ENCODE assay signal across 9 mouse cellular contexts in the genomic region with DNA sequence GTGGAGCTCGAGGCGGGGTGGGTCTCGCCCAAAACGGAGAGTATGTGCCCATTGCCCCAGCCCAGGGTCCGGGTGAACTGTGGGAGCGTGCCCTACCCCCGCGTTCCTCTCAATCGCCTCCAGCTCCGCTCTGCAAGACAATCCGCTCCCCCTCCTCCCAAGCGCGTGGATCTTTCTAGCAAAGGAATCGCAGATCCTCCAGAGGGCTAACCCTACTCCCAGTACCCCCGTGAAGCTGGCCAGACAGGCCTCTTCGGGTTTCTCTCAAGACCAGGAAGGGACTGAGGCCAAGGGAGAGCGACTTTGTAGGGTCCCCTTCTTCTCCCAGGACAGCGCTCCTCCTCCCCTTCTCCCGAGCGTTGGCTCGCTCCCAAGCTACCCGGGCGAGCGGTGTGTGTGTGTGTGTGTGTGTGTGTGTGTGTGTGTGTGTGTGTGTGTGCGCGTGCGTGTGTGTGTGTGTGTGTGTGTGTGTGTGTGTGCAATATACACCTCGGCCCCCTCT. TPM values are rescaled to one million over a fixed set of nuclear protein-coding genes. Genes with fewer than 3 reads are reported as not detected.
DNase-seq lines count a peak whose midpoint lies in the region; ATAC-seq and TF ChIP-seq lines count a peak whose summit lies in the region.
"Had no signal": no experiment of that assay in that cellular context is flagged by ENCODE, and none has a peak within 500 bp of the region (broad histone marks: within the 10 kb centered on the region; RNA-seq: fewer than 3 reads in every experiment).

No protein-coding gene starts in this region.

- no peak for TF ChIP-seq CTCF in small intestine, adult 2 months (IDR thresholded peaks at IDR 0.05; ENCODE audit: extremely low read depth, insufficient read length, insufficient replicate concordance, low read depth, low read length)

- H3K9me3 ChIP-seq in embryonic facial prominence, embryonic 10.5 days = peaks cover 4% of the 10 kb centered on the region; the same call in 1 of the 2 replicates
- no peaks in the 10 kb centered on the region for H3K9me3 ChIP-seq in heart, embryonic 15.5 days (replicated peaks)

- DNase-seq in heart, adult 11 months = peak; percentile 95
- DNase-seq in heart, postnatal 25 days (ENCODE audit: low spot score) = no peak
- DNase-seq in adrenal gland, adult 18-20 months (ENCODE audit: low spot score in 2 of 2) = peak; percentile 44 to 64
- DNase-seq in embryonic facial prominence, embryonic 10.5 days (ENCODE audit: low spot score) = peak; percentile 61
- peak; percentile 25 to 59 for DNase-seq in kidney, postnatal 25 days
- peak; percentile 50 for DNase-seq in lung, postnatal 14 days

- peak overlapping the region; percentile 75 for H3K9ac ChIP-seq in heart, embryonic 15.5 days

- peaks cover 33% of the 10 kb centered on the region for H3K27me3 ChIP-seq in embryonic facial prominence, embryonic 10.5 days (replicated peaks; ENCODE audit: low read depth, poor library complexity, severe bottlenecking)
- H3K27me3 ChIP-seq in heart, embryonic 15.5 days = peaks cover 29% of the 10 kb centered on the region
- H3K27me3 ChIP-seq in small intestine, adult 2 months (ENCODE audit: control insufficient read depth, insufficient read depth, low read length) = no peaks in the 10 kb centered on the region
- H3K27me3 ChIP-seq: Patski had no signal

- no peak for TF ChIP-seq POLR2A in small intestine, adult 2 months (IDR thresholded peaks at IDR 0.05; ENCODE audit: low read depth, low read length)

- ATAC-seq in heart, embryonic 15.5 days (replicated peaks; ENCODE audit: insufficient number of reproducible peaks, insufficient read depth, low FRiP score, low read depth) = peak; percentile 8

- peak overlapping the region; percentile 96 for H3K4me2 ChIP-seq in heart, embryonic 15.5 days

- intact Hi-C loops in heart, postnatal 25 days (cut with DNase I) = loop anchor here (5.0 kb wide), 2 partner anchors 186 to 201 kb away; no protein-coding TSS in a partner anchor

- peak overlapping the region; percentile 91 for H3K4me3 ChIP-seq in embryonic facial prominence, embryonic 10.5 days
- H3K4me3 ChIP-seq in heart, embryonic 15.5 days = peak overlapping the region; percentile 61
- H3K4me3 ChIP-seq in small intestine, adult 2 months (ENCODE audit: low read depth, low read length) = peak overlapping the region; percentile 80

- no peaks in the 10 kb centered on the region for H3K36me3 ChIP-seq in embryonic facial prominence, embryonic 10.5 days (replicated peaks)
- no peaks in the 10 kb centered on the region for H3K36me3 ChIP-seq in heart, embryonic 15.5 days
- no peaks in the 10 kb centered on the region for H3K36me3 ChIP-seq in small intestine, adult 2 months (ENCODE audit: control insufficient read depth, insufficient read depth, low read length)

- H3K27ac ChIP-seq in embryonic facial prominence, embryonic 10.5 days (replicated peaks) = peak overlapping the region; percentile 83
- H3K27ac ChIP-seq in heart, embryonic 15.5 days = peak overlapping the region; percentile 88
- peak overlapping the region; percentile 71 for H3K27ac ChIP-seq in small intestine, adult 2 months (ENCODE audit: insufficient read depth, low read depth, low read length)

- peaks cover 49% of the 10 kb centered on the region for H3K4me1 ChIP-seq in embryonic facial prominence, embryonic 10.5 days
- H3K4me1 ChIP-seq in heart, embryonic 15.5 days (replicated peaks) = peaks cover 24% of the 10 kb centered on the region
- peaks cover 2% of the 10 kb centered on the region; the same call in 1 of the 2 replicates for H3K4me1 ChIP-seq in small intestine, adult 2 months (ENCODE audit: control insufficient read depth, insufficient read depth, insufficient read length, low read length)

- under 1% methylated on average over 27 of the region's 28 CpGs for WGBS in embryonic facial prominence, embryonic 10.5 days
- WGBS in heart, embryonic 15.5 days = under 1% methylated on average over 20 of the region's 28 CpGs
- 1% methylated on average over 26 of the region's 28 CpGs for WGBS in small intestine, adult 2 months

RNA-seq across cellular contexts. Expression of gene Nr4a2, which starts 7.9 kb away (rescaled TPM):
- 1 to 10 TPM; 1.3 to 1.8 TPM for total RNA-seq in heart, postnatal 25 days (2021)
- 10 to 100 TPM; 16.8 to 27.9 TPM for total RNA-seq in adrenal gland, adult 18-20 months (2021)
- polyA plus RNA-seq in embryonic facial prominence, embryonic 10.5 days (2016; fragmentation: Nextera tagmentation; extraction: Ambion mirVana) = 5.3 and 6.5 TPM in 2 replicates
- polyA plus RNA-seq in heart, embryonic 15.5 days (2015; fragmentation: Nextera tagmentation; extraction: Ambion mirVana) = 2.1 and 3.1 TPM in 2 replicates
- 2.0 and 2.3 TPM in 2 replicates for polyA plus RNA-seq in small intestine, adult 2 months (2012; rRNA removed)
